Mouse (Mus musculus): ENCODE measurements around the gene Igf2bp1.

GRCm38 (mm10) chr11:96007516-96008235 is 1.9 kb upstream of the Igf2bp1 start:
- TF ChIP-seq ZNF384 (IDR thresholded peaks at IDR 0.05; ENCODE audit: low read depth, low read length) (no peak), HCFC1 (IDR thresholded peaks at IDR 0.05; ENCODE audit: borderline replicate concordance, insufficient read depth, low read length) (no peak)

All from ES-E14 (cell line).